Mouse (Mus musculus): ENCODE data around the gene Agbl4. TPM values are rescaled to one million over a fixed set of nuclear protein-coding genes. Genes with fewer than 3 reads are reported as not detected.

Gene Agbl4
- polyA plus RNA-seq, 1 experiment from 2014 or later, result 1.7 TPM

DNA sequence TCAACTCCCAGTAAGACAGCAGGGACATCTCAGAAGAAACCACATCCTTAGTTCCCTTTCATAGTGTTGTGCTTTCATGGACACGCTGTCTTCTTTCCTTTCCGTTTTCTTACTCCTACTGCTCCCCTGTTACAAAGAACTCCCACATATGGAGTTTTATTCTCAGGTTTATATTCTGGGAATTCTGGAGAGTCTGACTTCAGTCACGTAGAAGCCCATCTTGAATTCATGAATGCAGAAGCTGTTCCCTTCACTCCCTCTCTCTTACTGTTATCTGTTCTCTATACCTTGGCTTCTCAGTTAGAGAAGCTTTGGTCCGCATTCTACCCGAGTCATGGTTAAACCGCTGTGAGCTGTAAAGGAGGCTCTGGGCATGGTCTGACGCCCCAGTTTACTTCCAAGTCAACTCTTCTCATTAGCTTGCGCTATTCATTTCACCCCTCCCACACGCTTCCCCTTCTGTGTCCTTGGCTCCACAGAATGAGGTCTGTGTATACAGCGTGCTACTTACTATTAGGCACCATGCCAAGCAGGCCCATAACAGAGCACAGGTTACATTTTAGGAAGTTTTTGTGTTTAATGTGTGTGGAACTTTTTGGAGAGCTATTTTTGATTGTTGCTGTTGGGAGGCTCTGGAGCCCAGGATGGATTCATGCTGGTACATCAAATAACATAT lies 1186.2 kb downstream of the Agbl4 start:
- Histone ChIP-seq H3K4me3 (no peak overlapping the region), H3K9ac (no peak overlapping the region), H3K27ac (replicated peaks) (no peak overlapping the region), H3K4me1 (replicated peaks) (peaks cover 17% of the 10 kb centered on the region), H3K4me2 (no peak overlapping the region), H3K27me3 (no peaks in the 10 kb centered on the region), H3K36me3 (no peaks in the 10 kb centered on the region), H3K9me3 (no peaks in the 10 kb centered on the region)
- WGBS, result 71% methylated on average over 10 of the region's 10 CpGs
- 0 out of 2 replicates have a peak, but pooled peaks have one; percentile 63 for ATAC-seq (ENCODE audit: low read depth)

DNA sequence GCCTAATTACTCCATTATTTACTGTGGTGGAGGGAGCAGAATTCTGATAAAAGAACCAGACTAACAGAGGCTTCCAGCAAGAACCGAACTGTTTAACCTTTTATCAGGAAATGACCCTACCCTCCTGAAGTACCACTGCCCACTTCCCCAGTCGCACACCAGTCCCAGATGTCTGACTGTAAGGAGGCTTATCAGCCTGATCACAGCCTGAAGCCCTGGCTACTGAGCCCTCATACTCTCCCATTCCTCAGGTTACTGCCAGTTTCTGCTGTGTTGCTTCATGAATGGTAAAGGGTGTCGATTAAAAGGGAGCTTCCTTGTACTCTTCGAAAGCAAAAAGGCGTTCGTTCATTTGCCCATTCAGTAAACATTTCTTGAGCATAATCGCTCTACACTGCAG lies 1186.8 kb downstream of the Agbl4 start:
- Histone ChIP-seq H3K4me3 (no peak overlapping the region), H3K36me3 (no peaks in the 10 kb centered on the region), H3K4me2 (no peak overlapping the region), H3K9me3 (no peaks in the 10 kb centered on the region), H3K4me1 (replicated peaks) (peaks cover 16% of the 10 kb centered on the region), H3K27ac (replicated peaks) (no peak overlapping the region), H3K27me3 (no peaks in the 10 kb centered on the region), H3K9ac (no peak overlapping the region)
- no peak for ATAC-seq (ENCODE audit: low read depth)
- 83% methylated on average over 7 of the region's 7 CpGs for WGBS

DNA sequence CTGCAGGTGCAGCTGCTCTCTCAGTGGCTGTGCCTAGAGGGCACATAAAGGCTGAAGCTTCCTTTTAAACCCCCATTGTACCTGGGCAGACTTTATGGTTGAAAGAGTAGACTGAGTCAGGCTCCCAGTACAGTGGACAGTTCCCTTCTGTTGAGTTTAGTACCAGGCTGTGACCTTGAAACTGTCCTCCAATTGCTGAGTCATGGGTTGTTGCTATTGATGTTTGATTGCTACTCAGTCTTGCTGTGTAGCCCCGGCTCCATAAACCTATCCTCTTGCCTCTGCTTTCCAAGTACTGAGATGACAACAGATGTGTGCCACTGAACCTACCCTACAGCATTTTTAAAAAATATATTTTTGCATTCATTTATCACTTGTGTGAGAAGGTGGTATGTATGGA lies 1190.8 kb downstream of the Agbl4 start:
- Histone ChIP-seq H3K9ac (no peak overlapping the region), H3K4me3 (no peak overlapping the region), H3K4me1 (replicated peaks) (peaks cover 9% of the 10 kb centered on the region), H3K27me3 (no peaks in the 10 kb centered on the region), H3K9me3 (no peaks in the 10 kb centered on the region), H3K4me2 (no peak overlapping the region), H3K27ac (replicated peaks) (no peak overlapping the region), H3K36me3 (no peaks in the 10 kb centered on the region)
- 86% methylated on average over 1 of the region's 1 CpGs for WGBS
- ATAC-seq (ENCODE audit: low read depth), result no peak

DNA sequence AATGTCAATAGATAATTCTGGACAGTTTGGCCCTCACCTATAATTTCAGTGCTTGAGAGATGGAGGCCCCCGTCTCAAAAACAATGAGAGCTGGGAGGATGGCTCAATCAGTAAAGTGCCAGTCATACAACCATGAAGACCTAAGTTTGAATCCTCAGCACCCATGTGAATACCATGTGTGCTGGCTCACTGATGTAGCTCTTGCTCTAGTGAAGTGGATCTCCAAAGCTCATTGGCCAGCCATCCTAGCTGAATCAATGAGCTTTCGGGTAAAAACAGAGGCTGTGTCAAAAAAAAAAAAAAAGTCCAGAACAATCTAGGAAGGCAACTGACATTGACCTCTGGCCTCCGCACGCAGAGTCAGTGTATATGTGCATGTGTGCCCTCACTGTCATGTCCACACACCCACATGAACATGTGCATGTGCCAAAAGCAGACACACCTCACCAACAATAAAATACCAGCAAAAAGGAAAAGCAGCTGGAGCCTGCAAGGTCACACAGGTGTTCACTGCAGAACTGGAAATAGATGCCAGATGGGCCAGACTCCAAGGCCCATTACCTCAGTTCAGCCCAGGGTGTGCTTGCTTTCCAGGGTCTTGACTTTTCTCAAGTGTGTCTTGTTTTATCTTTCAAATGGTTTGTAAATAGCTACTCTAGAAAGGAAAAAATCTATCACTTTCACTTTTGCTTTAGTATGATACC lies 1192.2 kb downstream of the Agbl4 start:
- H3K36me3 ChIP-seq, result no peaks in the 10 kb centered on the region
- H3K27ac ChIP-seq (replicated peaks), result no peak overlapping the region
- 92% methylated on average over 4 of the region's 4 CpGs for WGBS
- H3K4me1 ChIP-seq (replicated peaks), result no peaks in the 10 kb centered on the region
- no peak overlapping the region for H3K9ac ChIP-seq
- no peaks in the 10 kb centered on the region for H3K27me3 ChIP-seq
- no peak overlapping the region for H3K4me3 ChIP-seq
- H3K4me2 ChIP-seq, result no peak overlapping the region
- ATAC-seq (ENCODE audit: low read depth), result no peak
- H3K9me3 ChIP-seq, result no peaks in the 10 kb centered on the region

DNA sequence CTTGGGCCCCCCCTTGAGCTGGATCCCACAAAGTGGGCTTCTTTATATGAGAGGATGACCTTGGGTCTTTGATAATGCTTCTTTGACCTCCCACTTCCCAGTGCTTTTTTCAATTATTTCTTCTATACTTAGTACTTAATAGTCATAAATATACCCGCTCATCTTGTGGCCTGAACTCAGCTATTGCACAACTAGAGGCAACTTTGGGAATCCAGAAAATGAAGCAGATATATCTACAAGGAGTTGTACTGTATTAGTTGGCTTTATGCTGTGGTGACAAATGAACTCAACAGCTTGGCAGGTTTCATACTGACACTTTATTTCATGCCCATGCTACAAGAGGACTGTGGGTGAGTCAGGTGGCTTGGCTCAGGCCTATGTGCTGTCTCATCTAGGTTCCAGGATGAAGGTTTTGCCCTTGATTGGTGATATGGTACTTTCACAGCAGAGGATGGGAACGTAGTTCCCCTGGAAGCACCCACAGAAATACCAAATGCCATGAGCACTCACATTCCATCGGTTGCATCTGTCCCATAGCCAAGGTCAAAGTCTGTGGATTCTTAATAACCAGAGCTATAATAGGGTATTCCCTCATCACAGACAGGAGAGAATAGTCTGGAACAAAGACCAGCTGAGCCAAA lies 1197.3 kb downstream of the Agbl4 start:
- Histone ChIP-seq H3K4me2 (no peak overlapping the region), H3K4me3 (no peak overlapping the region), H3K9ac (no peak overlapping the region), H3K9me3 (no peaks in the 10 kb centered on the region), H3K36me3 (no peaks in the 10 kb centered on the region), H3K27ac (replicated peaks) (no peak overlapping the region), H3K27me3 (no peaks in the 10 kb centered on the region), H3K4me1 (replicated peaks) (peaks cover 4% of the 10 kb centered on the region; the same call in 1 of the 2 replicates)
- ATAC-seq (ENCODE audit: low read depth), result no peak
- 92% methylated on average over 3 of the region's 3 CpGs for WGBS

DNA sequence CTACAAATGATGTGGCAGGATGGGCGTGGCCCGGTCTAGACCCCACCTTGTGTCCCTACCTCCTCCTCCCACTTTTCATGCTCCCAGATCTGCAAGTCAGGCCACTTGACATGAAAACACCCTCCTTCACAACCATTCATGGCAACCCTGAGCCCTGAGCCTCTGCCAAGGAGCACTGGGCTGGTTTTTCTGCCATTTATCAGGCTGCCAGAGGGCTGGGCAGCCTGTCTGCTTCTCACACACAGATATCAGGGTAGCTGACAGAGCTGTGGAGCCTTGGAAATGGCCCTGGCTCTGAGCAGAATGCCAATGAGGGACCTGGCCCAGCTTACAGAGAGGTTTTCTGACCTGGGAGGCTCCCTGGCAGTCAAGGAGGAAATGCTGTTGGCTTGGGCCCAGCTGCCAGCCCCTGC lies 1199.8 kb downstream of the Agbl4 start:
- WGBS, result 84% methylated on average over 2 of the region's 2 CpGs
- H3K9ac ChIP-seq, result no peak overlapping the region
- H3K27me3 ChIP-seq, result no peaks in the 10 kb centered on the region
- peak; percentile 93 for ATAC-seq (ENCODE audit: low read depth)
- H3K4me3 ChIP-seq, result no peak overlapping the region
- H3K4me1 ChIP-seq (replicated peaks), result peaks cover 15% of the 10 kb centered on the region
- H3K4me2 ChIP-seq, result no peak overlapping the region
- H3K9me3 ChIP-seq, result no peaks in the 10 kb centered on the region
- H3K27ac ChIP-seq (replicated peaks), result no peak overlapping the region
- no peaks in the 10 kb centered on the region for H3K36me3 ChIP-seq

DNA sequence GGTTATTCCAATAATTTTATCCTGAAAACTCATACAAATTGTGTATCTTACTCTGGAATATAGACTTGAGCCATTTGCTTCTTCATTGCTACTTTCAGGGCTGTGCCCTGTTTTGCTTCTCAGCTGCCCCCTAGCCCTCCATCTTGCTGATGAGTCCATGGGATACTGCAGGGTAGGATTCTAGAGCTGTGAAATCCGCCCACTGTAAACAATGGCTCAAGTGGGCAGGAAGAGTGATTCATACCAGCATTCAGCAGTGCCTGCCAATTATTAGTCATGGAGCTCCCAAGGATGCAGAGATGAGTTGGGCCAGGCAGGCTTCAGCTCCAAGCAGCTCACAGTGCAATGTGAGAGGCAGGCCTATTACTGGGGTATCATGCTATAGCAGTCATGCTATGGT lies 1200.5 kb downstream of the Agbl4 start:
- Histone ChIP-seq H3K27me3 (no peaks in the 10 kb centered on the region), H3K4me1 (replicated peaks) (peaks cover 15% of the 10 kb centered on the region), H3K27ac (replicated peaks) (no peak overlapping the region), H3K4me2 (no peak overlapping the region), H3K9me3 (no peaks in the 10 kb centered on the region), H3K4me3 (no peak overlapping the region), H3K9ac (no peak overlapping the region), H3K36me3 (no peaks in the 10 kb centered on the region)
- 71% methylated on average over 1 of the region's 1 CpGs for WGBS
- ATAC-seq (ENCODE audit: low read depth), result no peak; the same call in 1 of the 2 replicates

DNA sequence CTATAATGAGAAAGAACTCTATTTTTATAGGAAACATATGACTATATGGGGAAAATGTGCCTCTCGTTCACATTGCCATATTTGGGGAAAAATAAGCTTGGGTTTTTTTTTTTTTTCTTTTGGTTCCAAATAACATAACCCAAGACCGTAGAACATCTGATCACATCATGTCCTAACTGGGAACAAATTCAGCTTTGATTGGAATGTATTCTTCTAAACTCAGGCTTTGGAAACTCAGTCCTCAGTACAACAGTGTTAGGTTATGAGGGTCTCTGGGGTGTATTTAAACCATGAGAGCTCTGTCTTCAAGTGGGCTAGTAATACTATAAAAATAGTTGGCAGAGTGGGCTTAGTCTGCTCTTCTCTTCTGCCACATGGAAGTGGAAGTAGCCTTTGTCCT lies 1205.7 kb downstream of the Agbl4 start:
- H3K9me3 ChIP-seq, result no peaks in the 10 kb centered on the region
- H3K4me1 ChIP-seq (replicated peaks), result peaks cover 11% of the 10 kb centered on the region
- no peaks in the 10 kb centered on the region for H3K27me3 ChIP-seq
- no peaks in the 10 kb centered on the region for H3K36me3 ChIP-seq
- H3K4me3 ChIP-seq, result no peak overlapping the region
- WGBS, result 91% methylated on average over 2 of the region's 2 CpGs
- no peak overlapping the region for H3K4me2 ChIP-seq
- no peak for ATAC-seq (ENCODE audit: low read depth)
- no peak overlapping the region for H3K9ac ChIP-seq
- H3K27ac ChIP-seq (replicated peaks), result no peak overlapping the region

DNA sequence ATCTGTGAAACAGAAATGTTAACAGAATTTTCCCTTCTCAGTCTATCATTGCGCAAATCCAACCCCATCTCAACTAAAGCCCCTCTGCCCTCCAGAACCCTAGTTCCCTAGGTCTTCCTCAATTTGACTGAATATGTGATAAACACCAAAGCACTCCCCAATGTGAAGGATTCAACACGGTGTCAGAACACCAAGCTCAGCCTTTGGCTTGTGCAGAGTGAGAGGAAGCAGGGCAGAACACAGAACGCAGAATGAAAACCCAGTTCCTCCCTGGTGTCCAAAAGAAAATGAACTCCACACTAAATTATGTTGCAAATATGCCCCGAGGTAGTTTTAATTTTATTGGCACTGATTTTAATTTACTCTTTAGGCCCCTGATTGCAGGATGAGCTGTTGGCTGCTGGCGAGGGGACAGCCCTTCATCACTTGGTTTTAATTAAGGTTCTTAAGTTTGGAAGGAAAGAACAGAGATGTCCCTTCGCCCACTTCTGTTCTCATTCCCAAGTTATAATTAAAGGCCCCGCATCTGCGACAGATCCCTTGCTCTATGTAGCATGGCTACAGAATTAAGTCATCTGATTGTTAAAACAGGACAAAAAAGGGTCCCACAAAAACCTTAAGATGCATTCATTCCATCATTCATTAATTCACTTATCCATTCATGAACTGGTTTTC lies 1210.5 kb downstream of the Agbl4 start:
- Histone ChIP-seq H3K27ac (replicated peaks) (no peak overlapping the region), H3K4me3 (no peak overlapping the region)

DNA sequence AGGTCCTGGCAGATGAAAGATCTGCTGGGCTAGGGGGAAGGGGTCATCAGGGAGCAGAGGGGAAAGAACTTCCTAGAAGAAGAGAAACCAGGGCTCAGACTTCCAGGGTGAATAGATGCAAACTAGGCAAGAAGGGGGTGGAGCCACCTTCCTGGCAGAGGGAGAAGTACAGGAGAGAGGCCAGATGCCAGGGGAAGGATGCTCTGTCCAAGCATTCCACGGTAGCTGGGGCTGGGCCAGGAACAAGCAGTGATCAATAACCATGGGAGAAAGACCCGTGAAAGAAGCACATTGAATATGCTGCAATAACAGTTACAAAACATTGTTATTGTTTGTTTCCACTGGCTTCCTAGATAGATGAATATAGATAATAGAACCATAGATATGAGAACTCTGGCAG lies 1224.4 kb downstream of the Agbl4 start:
- ATAC-seq (ENCODE audit: low read depth), result no peak
- no peak overlapping the region for H3K4me3 ChIP-seq
- H3K36me3 ChIP-seq, result no peaks in the 10 kb centered on the region
- no peaks in the 10 kb centered on the region for H3K9me3 ChIP-seq
- H3K4me2 ChIP-seq, result no peak overlapping the region
- H3K27me3 ChIP-seq, result no peaks in the 10 kb centered on the region
- H3K4me1 ChIP-seq (replicated peaks), result no peaks in the 10 kb centered on the region
- WGBS, result 44% methylated on average over 2 of the region's 2 CpGs
- no peak overlapping the region for H3K27ac ChIP-seq (replicated peaks)
- H3K9ac ChIP-seq, result no peak overlapping the region

More for the DNA sequence above, 1210.5 kb downstream of the Agbl4 start:
- Histone ChIP-seq H3K4me1 (replicated peaks) (no peaks in the 10 kb centered on the region), H3K9ac (no peak overlapping the region), H3K4me2 (no peak overlapping the region), H3K9me3 (no peaks in the 10 kb centered on the region), H3K27me3 (no peaks in the 10 kb centered on the region), H3K36me3 (no peaks in the 10 kb centered on the region)
- ATAC-seq (ENCODE audit: low read depth), result no peak
- 61% methylated on average over 8 of the region's 8 CpGs for WGBS

DNA sequence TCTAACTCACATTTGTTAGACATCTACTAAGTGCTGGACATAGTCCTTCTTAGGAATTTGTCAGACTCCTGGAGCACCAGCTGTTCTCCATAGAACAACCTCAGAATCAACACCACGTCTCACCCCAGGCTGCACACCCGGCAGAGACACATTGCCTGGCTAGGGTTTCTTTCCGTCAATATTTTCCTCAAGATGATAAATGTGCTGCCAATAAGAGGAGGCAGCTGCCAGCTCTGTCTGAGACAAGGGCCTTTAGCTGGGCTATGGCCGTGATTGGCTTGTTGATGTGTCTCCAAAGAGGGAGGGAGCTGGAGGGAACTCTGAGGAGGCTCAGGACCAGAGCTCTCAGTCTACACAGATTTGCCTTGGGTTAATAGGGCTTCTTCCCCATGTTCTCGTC lies 1227.5 kb downstream of the Agbl4 start:
- no peak overlapping the region for H3K9ac ChIP-seq
- no peaks in the 10 kb centered on the region for H3K27me3 ChIP-seq
- WGBS, result 61% methylated on average over 5 of the region's 5 CpGs
- H3K4me3 ChIP-seq, result no peak overlapping the region
- no peak for ATAC-seq (ENCODE audit: low read depth)
- no peak overlapping the region for H3K27ac ChIP-seq (replicated peaks)
- H3K36me3 ChIP-seq, result no peaks in the 10 kb centered on the region
- H3K9me3 ChIP-seq, result no peaks in the 10 kb centered on the region
- no peaks in the 10 kb centered on the region for H3K4me1 ChIP-seq (replicated peaks)
- H3K4me2 ChIP-seq, result no peak overlapping the region

Measured in neural tube, embryonic 13.5 days (tissue).